Mouse (Mus musculus) stomach, postnatal 0 days (tissue): ENCODE measurements around the gene Celf2. TPM values are rescaled to one million over a fixed set of nuclear protein-coding genes. Genes with fewer than 3 reads are reported as not detected.
A peak's percentile ranks its signal among the peaks of the same experiment; 100 is the strongest.

ENCODE experiments used
- ATAC-seq: fragments of 200-750 bp; cut with Nextera tagmentation; 2 replicates; pipeline ENCODE4 v1.8.0; 2017; ENCODE audit not compliant: low FRiP score, low TSS enrichment
- DNase-seq: peaks from one replicate; pipeline ENCODE4 v3.0.0-alpha.2; 2016; ENCODE audit warnings: low spot score
- H3K27ac ChIP-seq: fragments of 300-500 bp; sonication (generic); replicated peaks from 2 replicates; pipeline ENCODE4 v1.5.1; 2014; ENCODE audit warnings: mild to moderate bottlenecking, control low read depth
- H3K27me3 ChIP-seq: fragments of 300-500 bp; sonication (generic); 2 replicates; pipeline ENCODE4 v1.6.1; 2014; ENCODE audit warnings: low read length; ENCODE audit not compliant: control insufficient read depth, insufficient read depth
- H3K36me3 ChIP-seq: fragments of 300-500 bp; sonication (generic); 2 replicates; pipeline ENCODE4 v1.6.1; 2014; ENCODE audit warnings: low read length, mixed read lengths; ENCODE audit not compliant: control insufficient read depth, insufficient read depth
- H3K4me1 ChIP-seq: fragments of 300-500 bp; sonication (generic); replicated peaks from 2 replicates; pipeline ENCODE4 v1.6.1; 2014; ENCODE audit warnings: antibody characterized with exemption; ENCODE audit not compliant: control insufficient read depth, insufficient read depth
- H3K4me2 ChIP-seq: fragments of 300-500 bp; sonication (generic); replicated peaks from 2 replicates; pipeline ENCODE4 v1.6.1; 2014; ENCODE audit warnings: low read depth, mild to moderate bottlenecking, control low read depth, moderate library complexity
- H3K4me3 ChIP-seq: fragments of 300-500 bp; sonication (generic); 2 replicates; pipeline ENCODE4 v1.5.1; 2014; ENCODE audit warnings: low read depth, low read length, control low read depth
- H3K9ac ChIP-seq: fragments of 300-500 bp; sonication (generic); 2 replicates; pipeline ENCODE4 v1.6.1; 2014; ENCODE audit warnings: mild to moderate bottlenecking, low read length, control low read depth, mixed read lengths
- H3K9me3 ChIP-seq: fragments of 300-500 bp; sonication (generic); 2 replicates; pipeline ENCODE4 v1.6.1; 2016; ENCODE audit warnings: low read length; ENCODE audit not compliant: control insufficient read depth
- CTCF ChIP-seq: IDR thresholded peaks from 2 replicates; pipeline ENCODE4 v1.5.1; 2016; ENCODE audit warnings: antibody characterized with exemption, low read depth, mild to moderate bottlenecking, moderate library complexity
- EP300 ChIP-seq: optimal IDR thresholded peaks from 2 replicates; pipeline ENCODE3; 2016; ENCODE audit warnings: antibody characterized with exemption
- WGBS: fragments of 180-500 bp; shearing (Covaris S2); extraction: QIAGEN DNeasy Blood & Tissue Kit; methylation state at CpG from one replicate; pipeline ENCODE4 v1.1.7; 2014; 5-methylcytosine and 5-hydroxymethylcytosine counted together
- polyA plus RNA-seq: library from polyadenylated mRNA; unstranded; fragments of >200 nt; fragmentation: Nextera tagmentation; extraction: Ambion mirVana; gene quantifications from 2 replicates; pipeline ENCODE4 v1.2.1, GENCODE M21; 2015

Gene Celf2
- polyA plus RNA-seq, 1 experiment from 2014 or later = 23.4 TPM

GRCm38 (mm10) chr2:6528076-6528475 is 981.3 kb downstream of the Celf2 start:
- no peak overlapping the region for H3K27ac ChIP-seq
- no peak overlapping the region for H3K9ac ChIP-seq
- H3K36me3 ChIP-seq = no peaks in the 10 kb centered on the region
- H3K27me3 ChIP-seq = no peaks in the 10 kb centered on the region
- no peak for TF ChIP-seq EP300
- TF ChIP-seq CTCF = no peak
- ATAC-seq (no peak), DNase-seq (peak; percentile 7)
- no peaks in the 10 kb centered on the region for H3K9me3 ChIP-seq
- 93% methylated on average over 2 of the region's 2 CpGs for WGBS
- no peak overlapping the region for H3K4me3 ChIP-seq
- no peak overlapping the region for H3K4me2 ChIP-seq
- H3K4me1 ChIP-seq = no peaks in the 10 kb centered on the region

GRCm38 (mm10) chr2:6526825-6527224 is 982.5 kb downstream of the Celf2 start:
- Histone ChIP-seq H3K36me3 (no peaks in the 10 kb centered on the region), H3K9me3 (no peaks in the 10 kb centered on the region), H3K4me2 (no peak overlapping the region), H3K4me3 (no peak overlapping the region), H3K27me3 (no peaks in the 10 kb centered on the region), H3K4me1 (no peaks in the 10 kb centered on the region), H3K27ac (no peak overlapping the region), H3K9ac (no peak overlapping the region)
- WGBS = 41% methylated on average over 11 of the region's 11 CpGs
- DNase-seq = no peak
- ATAC-seq = peak; percentile 61; the same call in 1 of the 2 replicates
- TF ChIP-seq CTCF = no peak

- Histone ChIP-seq H3K36me3 (no peaks in the 10 kb centered on the region), H3K4me1 (no peaks in the 10 kb centered on the region), H3K9me3 (no peaks in the 10 kb centered on the region), H3K4me3 (no peak overlapping the region), H3K4me2 (no peak overlapping the region), H3K27ac (no peak overlapping the region), H3K9ac (no peak overlapping the region), H3K27me3 (no peaks in the 10 kb centered on the region)
- DNase-seq (peak; percentile 9), ATAC-seq (no peak)
- WGBS = 47% methylated on average over 4 of the region's 4 CpGs
- TF ChIP-seq EP300 (no peak), CTCF (0 out of 2 replicates have a peak, but pooled peaks have one; percentile 7)
Measured at GRCm38 (mm10) chr2:6526311-6526710, 983.1 kb downstream of the Celf2 start.

- no peak for TF ChIP-seq EP300
- TF ChIP-seq CTCF = no peak
- DNase-seq = no peak
- WGBS = 92% methylated on average over 10 of the region's 10 CpGs
Measured at GRCm38 (mm10) chr2:6523924-6524300, 985.5 kb downstream of the Celf2 start.

GRCm38 (mm10) chr2:6523261-6523923 is 986.0 kb downstream of the Celf2 start:
- no peak overlapping the region for H3K4me3 ChIP-seq
- 72% methylated on average over 16 of the region's 16 CpGs for WGBS
- TF ChIP-seq CTCF (no peak), EP300 (no peak)

More at GRCm38 (mm10) chr2:6523924-6524300, 985.5 kb downstream of the Celf2 start:
- Histone ChIP-seq H3K27ac (no peak overlapping the region), H3K4me1 (no peaks in the 10 kb centered on the region), H3K9me3 (no peaks in the 10 kb centered on the region), H3K4me2 (no peak overlapping the region), H3K27me3 (no peaks in the 10 kb centered on the region), H3K36me3 (no peaks in the 10 kb centered on the region), H3K9ac (no peak overlapping the region), H3K4me3 (no peak overlapping the region)
- ATAC-seq = no peak

GRCm38 (mm10) chr2:6522411-6522810 is 987.0 kb downstream of the Celf2 start:
- WGBS = 81% methylated on average over 4 of the region's 4 CpGs
- no peaks in the 10 kb centered on the region for H3K36me3 ChIP-seq
- no peak overlapping the region for H3K4me2 ChIP-seq
- no peaks in the 10 kb centered on the region for H3K27me3 ChIP-seq
- H3K27ac ChIP-seq = no peak overlapping the region
- no peak for DNase-seq
- H3K4me1 ChIP-seq = no peaks in the 10 kb centered on the region
- no peak overlapping the region for H3K4me3 ChIP-seq
- no peak overlapping the region for H3K9ac ChIP-seq
- no peak for TF ChIP-seq EP300
- TF ChIP-seq CTCF = no peak
- no peak for ATAC-seq
- no peaks in the 10 kb centered on the region for H3K9me3 ChIP-seq

More at GRCm38 (mm10) chr2:6523261-6523923, 986.0 kb downstream of the Celf2 start:
- Histone ChIP-seq H3K9ac (no peak overlapping the region), H3K9me3 (no peaks in the 10 kb centered on the region), H3K27me3 (no peaks in the 10 kb centered on the region), H3K27ac (no peak overlapping the region), H3K36me3 (no peaks in the 10 kb centered on the region), H3K4me1 (no peaks in the 10 kb centered on the region), H3K4me2 (no peak overlapping the region)
- DNase-seq (no peak), ATAC-seq (no peak)
